15 mouse cellular contexts compared by ENCODE assay signal in the genomic region with DNA sequence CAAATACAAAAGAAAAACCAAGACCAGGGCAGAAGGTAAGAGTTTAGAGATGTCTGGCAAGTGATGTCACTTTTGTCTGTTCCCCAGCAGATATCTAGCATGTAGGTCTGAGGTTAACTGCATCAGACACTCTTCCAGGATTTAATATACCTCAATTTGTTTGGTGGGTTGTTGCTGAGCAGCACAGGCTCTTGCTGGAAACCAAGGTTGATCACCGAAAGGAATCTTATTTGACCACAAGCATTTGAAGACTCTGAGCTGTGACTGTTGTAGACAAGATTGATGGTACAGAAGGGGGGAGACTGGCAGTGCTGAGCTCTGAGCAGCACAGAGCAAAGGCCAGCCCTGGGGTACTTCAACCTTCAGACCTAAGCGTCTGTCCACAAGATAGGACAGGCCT.
"Had no signal": no experiment of that assay in that cellular context is flagged by ENCODE, and none has a peak within 500 bp of the region (broad histone marks: within the 10 kb centered on the region; RNA-seq: fewer than 3 reads in every experiment).

No protein-coding gene starts in this region.

- H3K27ac ChIP-seq: neural tube, embryonic 13.5 days; neural tube, embryonic 15.5 days; stomach, embryonic 15.5 days; stomach, postnatal 0 days had no signal

- H3K27me3 ChIP-seq: neural tube, embryonic 13.5 days; neural tube, embryonic 15.5 days; stomach, embryonic 15.5 days had no signal

- DNase-seq: retina, postnatal 1 day; right cerebral cortex, postnatal 14 days; right cerebral cortex, postnatal 25 days; right cerebral cortex, postnatal 4 days; spleen, adult 18-20 months; thymus, adult 18-20 months; thymus, adult 2 months; thymus, postnatal 14 days; thymus, postnatal 25 days; thymus, postnatal 36 days; thymus, postnatal 4 days had no signal

- H3K4me3 ChIP-seq: neural tube, embryonic 13.5 days; neural tube, embryonic 15.5 days; stomach, embryonic 15.5 days had no signal
